Mouse (Mus musculus) erythroblast, adult 5-6 weeks (primary cell): ENCODE data around the gene Dlx5. TPM values are rescaled to one million over a fixed set of nuclear protein-coding genes. Genes with fewer than 3 reads are reported as not detected.

Experiments used
- ATAC-seq: replicated peaks from 2 replicates; pipeline ENCODE4 v1.8.0; 2016; ENCODE audit warnings: moderate number of reproducible peaks, mild to moderate bottlenecking, moderate TSS enrichment, inconsistent platforms; ENCODE audit not compliant: poor library complexity, low FRiP score, severe bottlenecking
- total RNA-seq, 2 experiments: library from RNA; stranded (forward) in 1 of 2; stranded (reverse) in 1 of 2; fragments of 150-400 nt in 1 of 2; fragments of 200-764, 138-1000 nt in 1 of 2; gene quantifications; 2 replicates each; pipeline versions ENCODE4 v1.2.3 to v1.2.4; 2015 to 2017; ENCODE audit warnings: low replicate concordance in 2 of 2

Gene Dlx5
- total RNA-seq, 2 experiments from 2014 or later: not detected

DNA sequence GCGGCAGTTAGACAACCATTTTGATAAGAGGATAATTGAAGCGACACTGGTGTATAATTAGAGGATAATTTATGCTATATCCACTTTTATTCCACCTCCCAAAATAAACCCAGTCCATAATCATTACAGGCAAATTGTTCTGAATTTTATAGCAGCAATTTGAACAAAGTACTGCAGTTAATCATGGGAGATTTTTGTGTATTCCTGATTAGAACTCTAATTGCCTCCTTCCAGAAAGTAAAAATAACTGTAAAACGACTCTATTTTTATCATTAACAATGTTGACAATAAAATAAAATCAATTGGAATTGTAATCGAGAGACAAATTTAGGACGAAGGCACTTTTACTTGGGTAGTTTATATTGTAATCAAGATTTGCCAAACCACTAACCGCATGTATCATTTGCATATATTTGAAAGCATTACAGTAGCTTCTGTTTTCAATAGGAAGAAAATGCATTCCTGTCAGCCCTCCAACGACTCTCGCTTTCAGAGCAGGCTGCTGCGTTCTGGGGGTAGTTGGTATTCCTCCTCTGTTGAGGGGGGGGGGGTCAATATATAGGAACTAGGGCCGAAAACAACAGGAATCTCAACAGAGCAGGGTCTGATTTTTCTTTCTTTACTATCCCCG lies 20.0 kb downstream of the Dlx5 start:
- ATAC-seq: no peak

DNA sequence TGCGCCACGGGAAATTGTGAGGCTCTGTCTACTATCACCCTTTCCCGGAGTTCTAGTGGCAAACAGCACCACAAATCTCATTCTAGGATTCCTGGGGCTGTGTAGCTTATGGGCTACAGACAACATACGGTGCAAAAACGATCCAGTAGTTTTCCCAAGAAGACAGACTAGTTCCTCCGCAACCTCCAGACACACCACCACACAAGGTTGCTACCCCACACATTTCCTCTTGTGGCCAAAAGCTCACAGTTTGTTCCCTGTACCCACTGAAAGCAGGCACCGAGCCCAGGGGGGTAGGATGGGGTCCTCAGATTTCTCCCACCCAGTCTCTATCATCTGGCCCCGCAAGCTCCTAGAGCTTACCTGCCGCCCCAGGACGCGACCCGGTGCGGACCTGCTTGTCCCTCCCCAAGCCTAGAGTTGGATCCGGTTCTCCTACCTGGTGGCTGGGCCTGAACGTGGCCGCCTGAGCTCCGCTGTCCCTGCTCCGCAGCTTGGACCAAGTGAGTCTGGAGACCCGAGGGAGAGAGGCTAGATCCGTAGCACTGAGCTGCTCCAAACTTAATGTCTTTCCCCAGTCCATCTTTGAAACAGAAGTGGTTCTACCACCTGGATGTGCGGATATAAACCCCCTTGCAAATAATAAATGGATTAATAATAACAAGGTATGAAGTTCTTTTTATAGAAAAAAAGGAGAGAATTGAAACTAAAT lies 20.6 kb downstream of the Dlx5 start:
- no peak for ATAC-seq

DNA sequence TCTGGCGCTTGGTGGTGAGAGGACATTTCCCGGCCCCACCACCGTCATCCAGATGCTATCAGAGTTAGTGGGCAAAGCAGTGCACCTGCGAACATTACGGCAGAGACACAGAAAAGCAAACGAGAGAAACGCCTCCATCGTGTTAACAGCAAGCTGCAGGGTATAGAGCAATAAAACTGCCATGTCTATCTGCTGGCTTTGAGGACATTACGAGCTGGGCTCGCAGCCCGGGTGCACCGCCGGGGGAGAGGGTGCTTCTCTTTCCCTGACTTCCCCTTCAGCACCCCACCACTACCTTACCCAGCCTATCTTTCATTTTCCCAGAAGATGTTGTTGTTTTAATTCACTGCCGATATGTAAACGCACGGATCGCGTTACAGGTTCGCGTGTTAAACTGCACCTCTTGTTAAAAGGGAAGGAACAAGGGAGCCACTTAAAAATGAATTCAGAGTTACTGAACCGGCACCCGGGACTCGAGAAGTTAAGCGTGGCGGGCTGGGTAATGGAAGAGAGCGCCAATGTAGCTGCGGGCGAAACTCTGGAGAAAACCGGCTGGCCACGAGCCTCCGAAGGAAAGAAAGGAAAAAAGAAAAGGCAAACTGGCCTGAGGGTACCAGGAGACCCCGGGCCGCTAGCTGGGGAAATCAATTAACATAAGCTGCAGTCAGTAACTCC lies 21.3 kb downstream of the Dlx5 start:
- no peak for ATAC-seq

DNA sequence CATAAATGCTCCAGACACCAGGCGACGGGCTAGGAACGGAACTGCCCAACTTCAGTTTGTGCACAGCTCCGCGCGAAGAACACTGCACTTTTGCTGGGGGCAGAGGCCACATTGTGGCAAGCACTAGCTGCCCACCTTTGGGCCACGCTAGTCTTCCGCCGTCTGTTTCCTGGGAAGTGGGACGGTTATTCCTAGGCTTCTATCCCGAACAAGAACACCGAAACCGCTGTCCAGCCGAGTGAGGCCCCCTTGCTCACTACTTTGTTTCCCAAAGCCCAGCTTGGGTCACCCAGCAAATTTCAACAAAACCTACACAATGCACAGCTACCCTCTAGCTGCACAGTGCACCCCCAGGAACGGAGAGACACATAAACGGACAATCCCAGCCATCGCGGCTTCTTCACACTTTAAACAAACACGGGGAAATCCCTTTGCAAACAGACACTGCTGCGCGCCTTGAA lies 21.9 kb downstream of the Dlx5 start:
- no peak for ATAC-seq

DNA sequence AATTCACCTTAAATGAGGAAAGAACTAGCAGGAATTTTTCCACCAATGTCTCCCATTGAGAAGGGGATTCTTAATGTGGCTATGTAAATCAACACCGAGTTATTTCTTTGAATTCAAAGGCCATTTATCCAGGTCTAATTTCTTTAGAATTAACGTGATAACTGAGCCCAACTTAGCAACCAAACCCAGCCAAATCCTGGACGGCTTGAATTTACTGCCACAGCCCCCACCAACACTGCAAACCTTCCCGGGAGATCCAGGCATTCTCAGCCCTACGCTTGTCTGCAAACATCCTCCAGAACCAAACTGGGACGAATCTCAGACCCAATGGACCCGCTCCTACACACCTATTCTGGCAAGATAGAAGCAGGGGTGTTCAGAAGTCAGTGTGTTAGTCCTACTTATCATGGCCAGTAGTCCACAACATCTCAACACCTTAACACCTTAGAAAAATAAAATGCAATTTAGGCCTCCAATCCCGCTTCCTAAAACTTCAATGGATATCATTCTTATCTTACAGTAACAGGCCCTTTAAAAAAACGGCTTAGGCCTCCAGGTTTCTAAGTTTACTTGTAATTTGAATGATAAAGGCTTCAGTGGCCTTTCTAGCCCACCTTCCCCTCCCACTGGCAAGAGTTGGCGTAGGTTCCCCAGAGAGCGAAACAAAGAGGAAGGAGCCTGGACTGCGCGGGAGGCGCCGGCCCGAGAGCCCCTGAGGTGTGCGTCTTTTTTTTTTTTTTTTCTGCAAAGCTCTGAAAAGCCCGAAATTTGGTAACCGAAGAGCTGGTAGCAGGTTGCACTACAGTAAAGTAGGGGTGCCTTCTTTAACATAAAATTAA lies 22.6 kb downstream of the Dlx5 start:
- ATAC-seq: no peak

DNA sequence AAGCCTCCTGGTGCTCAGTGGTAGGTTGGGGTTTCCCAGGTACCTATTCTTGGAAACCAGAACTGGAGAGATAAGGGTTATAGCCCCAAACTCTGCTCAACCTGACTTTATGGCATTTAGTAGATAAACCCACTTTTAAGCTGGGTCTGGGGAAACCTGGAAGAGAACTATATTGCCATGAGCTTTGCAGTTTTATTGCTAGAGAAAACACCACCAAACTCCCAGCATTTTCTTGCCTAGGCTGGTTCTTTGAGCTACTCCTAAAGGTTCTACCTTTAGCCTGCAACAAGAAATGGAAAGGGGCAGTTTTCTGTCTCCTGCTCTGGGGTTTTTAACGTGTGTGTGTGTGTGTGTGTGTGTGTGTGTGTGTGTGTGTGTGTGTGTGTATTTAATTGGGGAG lies 23.3 kb downstream of the Dlx5 start:
- ATAC-seq: no peak

DNA sequence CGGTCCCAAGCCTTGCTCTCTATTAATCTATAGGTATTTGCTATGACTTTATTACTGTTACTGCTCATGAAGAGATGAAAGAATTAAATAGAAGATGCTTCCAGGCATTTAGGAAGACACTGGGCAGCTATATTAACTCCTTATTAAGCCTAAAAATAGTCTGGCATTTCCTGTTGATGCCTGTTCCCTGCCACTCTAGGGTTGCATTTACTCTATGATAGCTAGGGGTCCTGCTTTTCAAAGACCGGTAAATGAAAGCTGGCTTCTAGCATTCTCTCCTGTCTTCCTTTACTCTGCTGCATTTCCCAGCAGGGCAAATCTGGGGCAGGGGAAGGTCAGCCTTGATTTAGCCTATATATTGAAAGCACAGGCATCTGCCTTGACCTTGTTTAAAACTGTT lies 24.1 kb downstream of the Dlx5 start:
- no peak for ATAC-seq

DNA sequence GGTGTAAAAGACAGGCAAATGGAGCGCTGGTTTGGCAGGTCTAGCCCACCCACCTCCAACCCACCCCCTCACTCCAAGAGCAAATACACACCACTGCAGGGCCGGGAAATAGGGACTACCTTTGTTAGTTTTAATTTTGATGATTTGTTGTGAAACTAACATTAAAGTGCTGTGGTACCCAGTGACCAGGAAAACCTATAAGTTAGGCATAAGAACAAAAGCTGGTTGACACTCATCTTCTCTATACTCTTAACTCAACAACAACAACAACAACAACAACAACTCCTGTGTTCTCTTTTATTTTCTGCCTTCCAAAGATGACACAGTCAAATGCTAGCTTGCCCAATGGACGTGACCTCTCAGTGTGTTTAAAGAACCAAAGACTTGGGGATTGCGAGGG lies 25.0 kb downstream of the Dlx5 start:
- no peak for ATAC-seq

DNA sequence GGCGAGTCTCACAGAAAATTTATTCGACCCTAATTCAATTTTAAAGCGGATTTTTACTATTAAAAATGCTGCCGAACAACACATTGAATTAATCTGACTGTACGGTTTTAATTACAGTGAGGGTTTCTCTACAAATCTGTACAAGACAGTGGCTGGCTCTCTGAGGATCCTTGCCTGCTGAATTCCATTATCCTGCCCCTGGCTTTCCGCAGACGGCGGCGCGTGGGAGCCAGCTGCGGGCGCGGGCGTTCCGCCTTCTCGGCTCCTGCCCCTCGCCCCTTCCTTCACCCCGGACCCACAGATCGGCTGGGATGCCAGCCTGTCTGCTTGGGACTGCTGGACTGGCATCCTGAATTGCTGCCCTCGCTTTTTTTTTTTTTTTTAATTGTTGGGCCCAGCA lies 25.6 kb downstream of the Dlx5 start:
- ATAC-seq: no peak

DNA sequence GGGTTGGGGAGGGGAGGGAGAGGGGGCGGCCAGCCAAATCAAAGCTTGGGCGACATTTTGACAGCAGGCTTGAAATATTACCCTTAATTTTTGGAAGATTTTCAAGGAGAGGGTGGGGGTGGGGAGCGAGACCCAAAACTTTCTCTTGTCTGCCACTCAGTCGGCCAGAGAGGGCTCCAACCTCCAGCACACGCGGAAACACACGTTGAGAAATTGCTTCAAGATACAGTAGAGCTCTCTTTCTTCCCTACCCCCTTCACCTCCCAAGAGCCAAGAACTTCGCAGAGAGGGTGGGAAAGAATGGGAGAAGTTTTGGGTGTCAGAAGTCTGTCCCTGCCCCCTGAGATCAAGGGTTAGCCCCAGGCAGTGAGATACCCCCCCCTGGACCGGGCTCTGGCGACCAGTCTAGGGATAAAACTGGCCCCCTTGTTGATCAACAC lies 26.1 kb downstream of the Dlx5 start:
- ATAC-seq: no peak

DNA sequence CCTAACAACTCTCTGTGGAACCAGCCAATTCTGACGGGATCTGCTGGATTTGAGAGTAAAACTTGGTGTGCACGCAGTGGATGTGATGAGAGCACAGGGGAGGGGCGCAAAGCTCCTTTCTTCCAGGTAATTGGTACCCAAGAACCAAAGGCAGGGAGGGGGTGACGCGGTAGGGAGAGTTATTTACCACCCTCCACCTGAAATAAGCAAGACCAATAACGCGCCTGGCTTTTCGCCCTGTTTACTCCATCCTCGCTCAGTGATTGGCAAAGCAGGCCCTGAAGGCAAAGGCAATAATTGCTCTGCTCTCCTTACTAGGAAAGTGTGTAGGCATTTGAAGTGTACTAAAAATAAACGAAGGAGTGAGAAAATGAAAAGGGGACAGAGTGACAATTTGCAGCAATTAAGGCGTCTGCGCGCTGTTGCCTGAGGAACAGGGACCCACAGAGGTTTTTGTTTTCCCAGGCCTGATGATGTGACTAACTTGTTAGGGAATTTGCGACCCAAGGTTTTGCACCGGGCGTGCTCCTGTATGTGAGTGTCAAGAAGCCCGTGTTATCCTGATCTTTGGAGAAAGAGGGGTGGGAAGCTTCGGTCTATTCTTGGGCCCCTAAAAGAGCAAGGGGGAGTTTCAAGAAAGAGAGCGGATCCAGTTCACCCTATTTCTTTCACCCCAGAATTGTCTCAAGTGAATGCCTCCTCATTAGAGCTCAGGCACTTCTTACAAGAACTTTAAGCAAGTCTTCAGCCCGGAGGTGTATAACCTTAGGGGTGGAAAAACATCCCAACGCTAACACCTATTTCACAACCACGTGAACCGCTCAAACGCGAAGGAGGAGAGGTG lies 26.8 kb downstream of the Dlx5 start:
- ATAC-seq: no peak

DNA sequence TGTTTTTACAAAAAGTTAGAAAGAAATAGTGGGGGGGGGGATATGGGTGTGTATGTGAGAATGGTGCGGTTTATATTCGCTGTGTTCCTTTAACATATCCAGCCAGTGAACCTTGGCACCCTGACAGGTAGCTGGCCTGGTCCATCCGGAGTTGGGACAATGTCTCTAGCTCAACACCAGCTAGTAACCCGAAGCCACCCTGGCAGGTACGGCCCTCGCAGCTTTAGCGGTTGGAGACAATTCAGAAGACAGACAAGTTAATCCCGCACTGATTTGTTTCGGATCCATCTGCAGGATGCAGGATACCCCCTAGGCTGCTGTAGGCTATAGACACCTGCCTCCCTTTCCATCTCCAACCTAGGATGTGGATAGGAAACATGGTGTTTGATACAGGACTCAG lies 27.7 kb downstream of the Dlx5 start:
- no peak for ATAC-seq

DNA sequence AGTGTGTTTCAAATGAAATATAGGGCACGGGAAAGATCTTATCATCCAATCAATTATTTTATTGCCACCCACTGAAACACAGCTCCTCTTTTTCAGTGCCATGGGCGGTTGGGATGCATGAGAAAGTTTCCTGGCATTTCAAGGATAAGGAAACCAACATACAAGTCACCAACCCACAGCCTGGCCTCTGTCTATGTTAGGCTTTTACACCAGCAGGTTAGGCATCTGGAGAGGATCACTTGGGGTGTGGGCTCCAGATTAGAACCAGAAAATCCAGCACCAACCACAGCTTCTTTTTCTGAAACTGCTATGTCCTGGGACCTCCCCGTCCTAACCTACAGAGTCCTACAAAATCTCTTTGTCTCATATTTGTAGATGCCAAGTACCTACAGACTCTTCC lies 28.9 kb downstream of the Dlx5 start:
- ATAC-seq: no peak

DNA sequence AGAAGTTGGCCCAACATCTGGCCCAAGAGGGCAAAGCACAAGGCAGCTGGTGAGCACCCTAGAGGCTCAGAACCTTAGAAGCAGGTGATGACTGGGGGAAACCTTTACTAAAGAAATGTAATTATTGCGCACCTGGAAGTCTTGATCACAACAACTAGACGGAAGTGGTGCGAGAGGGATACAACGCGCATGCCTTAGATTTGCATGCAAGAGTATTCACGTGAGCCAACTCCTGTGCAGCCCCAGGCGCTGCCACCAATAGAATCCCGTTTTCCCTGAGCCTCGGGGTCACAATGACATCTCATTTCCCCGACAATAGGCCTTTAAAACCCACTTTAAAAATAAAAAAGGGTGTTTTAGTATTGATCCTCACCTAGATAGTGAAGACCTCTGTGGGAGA lies 30.7 kb downstream of the Dlx5 start:
- ATAC-seq: no peak

DNA sequence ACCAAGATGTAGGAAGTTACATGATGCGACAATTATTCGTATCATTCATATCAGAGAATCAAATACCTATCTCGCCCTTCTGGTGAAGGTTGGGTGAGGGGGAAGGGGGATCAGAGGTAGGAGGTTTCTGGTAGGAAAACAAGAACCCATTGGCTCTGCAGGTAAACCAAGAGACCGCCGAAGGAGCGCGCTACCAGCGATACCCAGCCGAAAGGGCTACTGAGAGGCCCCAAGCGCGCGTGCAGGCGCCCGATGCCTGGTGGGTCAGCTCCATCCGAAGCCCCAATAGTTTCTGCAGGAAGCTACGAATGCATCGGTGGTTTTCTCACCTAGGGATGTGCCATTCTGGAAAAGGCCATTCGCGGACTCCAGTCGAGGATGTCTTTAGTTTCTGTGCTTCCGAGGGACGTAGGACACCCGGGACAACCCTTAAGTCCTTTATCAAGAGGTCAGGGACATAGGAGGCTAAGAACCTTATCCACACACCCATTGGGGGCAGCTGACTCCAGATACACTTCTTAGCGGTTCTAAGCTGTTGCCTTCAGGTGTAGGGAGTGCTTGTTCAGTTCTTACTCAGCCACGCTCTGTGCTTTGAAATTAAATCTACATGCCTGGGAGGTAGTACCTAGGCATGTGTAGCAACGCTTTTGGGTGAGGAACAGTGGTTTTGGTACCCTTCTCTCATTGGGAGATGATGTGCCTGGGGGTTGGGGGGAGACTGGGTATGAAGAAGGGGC lies 31.4 kb downstream of the Dlx5 start:
- ATAC-seq: no peak

DNA sequence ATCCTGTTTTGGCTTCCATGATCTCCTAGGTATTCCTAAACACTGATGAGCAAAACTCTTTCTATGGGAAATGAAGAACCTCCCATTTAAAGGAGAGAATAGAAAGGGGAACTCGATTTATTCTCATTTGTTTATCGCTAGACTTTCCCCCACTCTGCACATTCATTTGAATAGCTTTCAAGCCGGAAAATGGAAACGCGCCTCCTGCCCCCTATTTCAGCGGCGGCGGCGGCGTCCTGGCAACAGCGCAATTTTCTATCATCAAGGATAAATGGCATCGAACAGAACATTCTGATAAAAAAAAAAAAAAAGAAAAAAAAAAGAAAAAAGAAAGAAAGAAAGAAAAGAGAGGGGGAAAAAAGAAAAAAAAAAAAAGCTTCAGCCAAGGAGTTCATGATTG lies 32.1 kb downstream of the Dlx5 start:
- no peak for ATAC-seq

DNA sequence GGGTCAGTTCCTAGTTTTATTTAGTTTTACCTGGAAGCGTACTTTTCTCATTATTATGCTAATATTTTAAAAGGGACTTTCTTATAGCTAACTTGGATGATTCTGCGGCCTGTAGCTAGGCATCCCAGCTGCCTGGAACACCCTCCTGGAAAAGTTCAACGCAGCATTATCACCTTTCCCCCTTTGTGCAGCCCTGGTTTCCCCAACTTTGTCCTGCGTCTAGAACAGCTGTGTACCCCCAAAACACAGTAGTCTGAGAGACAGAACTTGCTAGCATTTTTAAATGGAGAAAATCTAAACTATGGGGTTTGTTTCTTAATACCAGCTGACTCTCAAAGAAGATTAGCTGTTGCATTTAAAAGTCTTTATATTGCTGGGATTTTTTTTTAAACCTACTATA lies 33.3 kb downstream of the Dlx5 start:
- no peak for ATAC-seq

DNA sequence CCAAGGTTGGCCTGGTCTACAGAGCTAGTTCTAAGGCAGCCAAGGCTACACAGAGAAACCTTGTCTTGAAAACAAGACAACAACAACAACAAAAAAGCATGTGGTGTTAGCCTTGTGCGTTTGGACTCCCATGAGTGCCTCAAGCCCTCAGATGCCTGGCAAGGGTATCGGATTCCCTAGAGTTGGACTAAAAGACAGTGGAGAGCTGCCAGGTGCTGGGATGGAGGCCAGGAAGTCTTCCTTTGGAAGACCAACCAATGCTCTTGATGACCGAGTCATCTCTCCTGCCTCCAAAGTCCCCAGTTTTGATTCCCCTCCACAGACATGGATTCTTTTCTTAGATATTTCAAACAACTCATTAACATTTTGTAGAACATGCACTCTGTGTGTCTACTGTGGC lies 48.6 kb downstream of the Dlx5 start:
- no peak for ATAC-seq

DNA sequence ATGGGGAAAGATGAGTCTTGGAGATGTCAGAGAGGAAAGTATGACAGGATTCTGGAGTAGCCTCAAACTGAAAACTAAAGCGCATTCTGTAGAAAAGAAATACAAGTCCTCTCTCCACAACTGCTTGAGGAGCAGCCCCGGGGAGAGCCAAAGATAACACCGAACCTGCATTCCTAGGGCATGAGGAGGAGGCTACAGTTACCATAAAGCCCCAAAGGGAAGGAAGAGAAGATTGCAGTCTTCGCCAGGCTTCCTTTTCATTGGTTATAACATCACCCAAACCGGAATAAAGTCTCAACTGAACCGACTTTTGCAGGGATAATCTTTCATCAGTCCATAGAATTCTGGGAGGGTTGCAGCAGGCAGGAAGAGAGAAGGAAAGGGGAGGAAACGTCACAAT lies 51.4 kb downstream of the Dlx5 start:
- ATAC-seq: no peak
